In the genomic region with DNA sequence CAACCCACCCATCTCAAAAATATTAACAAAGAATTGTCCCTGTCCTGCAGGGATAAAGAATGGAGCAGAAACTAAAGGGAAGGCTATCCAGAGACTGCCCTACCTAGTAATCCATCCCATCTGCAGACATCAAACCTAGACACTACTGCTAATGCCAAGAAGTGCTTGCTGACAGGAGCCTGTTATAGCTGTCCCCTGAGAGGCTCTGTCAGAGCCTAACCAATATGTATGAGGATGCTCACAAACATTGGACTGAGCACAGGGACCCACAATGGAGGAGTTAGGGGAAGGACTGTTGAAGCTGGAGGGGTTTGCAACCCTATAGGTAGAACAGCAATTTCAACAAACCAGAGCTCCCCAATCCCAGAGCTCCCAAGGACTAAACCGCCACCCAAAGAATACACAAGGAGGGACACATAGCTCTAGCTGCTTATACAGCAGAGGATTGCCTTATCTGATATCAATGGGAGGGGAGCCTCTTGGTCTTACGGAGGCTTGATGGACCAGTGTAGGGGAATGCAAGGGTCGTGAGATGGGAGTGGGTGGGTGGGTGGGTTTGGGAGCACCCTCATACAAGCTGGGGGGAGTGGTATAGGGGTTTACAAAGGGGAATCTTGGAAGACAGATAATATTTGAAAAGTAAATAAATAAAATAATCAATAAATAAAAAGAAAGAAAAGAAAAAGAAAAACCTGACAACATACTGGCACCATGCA, we compare ENCODE assay signal across 24 mouse cellular contexts. TPM values are rescaled to one million over a fixed set of nuclear protein-coding genes. Genes with fewer than 3 reads are reported as not detected.
DNase-seq lines count a peak whose midpoint lies in the region; ATAC-seq lines count a peak whose summit lies in the region.
"Had no signal": no experiment of that assay in that cellular context is flagged by ENCODE, and none has a peak within 500 bp of the region (broad histone marks: within the 10 kb centered on the region; RNA-seq: fewer than 3 reads in every experiment).

No protein-coding gene starts in this region.

- H3K9ac ChIP-seq in heart, embryonic 11.5 days (ENCODE audit: low read depth, low read length), result no peak overlapping the region
- H3K9ac ChIP-seq in limb, embryonic 15.5 days, result no peak overlapping the region
- H3K9ac ChIP-seq: forebrain, postnatal 0 days; limb, embryonic 12.5 days; liver, embryonic 13.5 days; lung, embryonic 14.5 days had no signal

- peaks cover 6% of the 10 kb centered on the region for H3K9me3 ChIP-seq in heart, embryonic 11.5 days (replicated peaks; ENCODE audit: control insufficient read depth, low read length)
- H3K9me3 ChIP-seq in limb, embryonic 15.5 days, result no peaks in the 10 kb centered on the region
- no peaks in the 10 kb centered on the region for H3K9me3 ChIP-seq in limb, embryonic 10.5 days (replicated peaks)

- no peaks in the 10 kb centered on the region for H3K4me1 ChIP-seq in heart, embryonic 11.5 days (ENCODE audit: control insufficient read depth, insufficient read depth, low read length)
- no peaks in the 10 kb centered on the region for H3K4me1 ChIP-seq in limb, embryonic 15.5 days
- H3K4me1 ChIP-seq in limb, embryonic 10.5 days, result no peaks in the 10 kb centered on the region
- H3K4me1 ChIP-seq: heart, embryonic 10.5 days; limb, embryonic 12.5 days; liver, embryonic 13.5 days had no signal

- H3K4me2 ChIP-seq in heart, embryonic 11.5 days, result no peak overlapping the region
- H3K4me2 ChIP-seq in limb, embryonic 15.5 days, result no peak overlapping the region
- H3K4me2 ChIP-seq: limb, embryonic 12.5 days; liver, embryonic 13.5 days; lung, embryonic 14.5 days had no signal

- H3K4me3 ChIP-seq in heart, embryonic 11.5 days (ENCODE audit: low read depth, low read length), result no peak overlapping the region
- no peak overlapping the region for H3K4me3 ChIP-seq in limb, embryonic 15.5 days
- no peak overlapping the region for H3K4me3 ChIP-seq in limb, embryonic 10.5 days
- H3K4me3 ChIP-seq: heart, embryonic 10.5 days; limb, embryonic 12.5 days; liver, embryonic 13.5 days had no signal

- ATAC-seq in heart, embryonic 11.5 days (replicated peaks; ENCODE audit: insufficient number of reproducible peaks, low FRiP score, low TSS enrichment), result peak; percentile 47; the same call in 1 of the 2 replicates
- peak; percentile 58; the same call in 1 of the 2 replicates for ATAC-seq in limb, embryonic 15.5 days (ENCODE audit: insufficient number of reproducible peaks, low FRiP score, low TSS enrichment, low read depth)
- ATAC-seq in monocyte, adult 5-6 weeks (replicated peaks; ENCODE audit: insufficient number of reproducible peaks, low FRiP score, low TSS enrichment, poor library complexity, severe bottlenecking), result no peak
- ATAC-seq: forebrain, postnatal 0 days; intestine, postnatal 0 days had no signal

- H3K27ac ChIP-seq in heart, embryonic 11.5 days (ENCODE audit: low read depth, low read length), result no peak overlapping the region
- H3K27ac ChIP-seq in limb, embryonic 15.5 days, result no peak overlapping the region
- no peak overlapping the region for H3K27ac ChIP-seq in limb, embryonic 10.5 days
- H3K27ac ChIP-seq: heart, embryonic 10.5 days; kidney, postnatal 0 days; limb, embryonic 12.5 days; liver, embryonic 13.5 days had no signal

- intact Hi-C loops in heart, postnatal 36 days (cut with DNase I), result loop anchor here (2.0 to 5.0 kb wide), 3 partner anchors 320 to 515 kb away; partner anchors contain the start of gene Gm9733

- no peak for DNase-seq in heart, postnatal 36 days
- DNase-seq in limb, embryonic 10.5 days (ENCODE audit: low spot score), result no peak
- DNase-seq in urinary bladder, adult 2 months (ENCODE audit: low spot score), result peak; percentile 15
- DNase-seq in urinary bladder, adult 18-20 months (ENCODE audit: low spot score in 2 of 2), result no peak
- DNase-seq: cerebellum, adult 18-20 months; cerebellum, postnatal 25 days; embryo, embryonic 11 days; forebrain, postnatal 0 days; gastrocnemius, postnatal 36 days; liver, embryonic 13.5 days; lung, embryonic 14.5 days; spleen, adult 18-20 months; thymus, adult 18-20 months; thymus, postnatal 4 days had no signal

- WGBS in heart, embryonic 11.5 days (ENCODE audit: insufficient replicate concordance), result 74% methylated on average over 3 of the region's 3 CpGs
- WGBS in limb, embryonic 15.5 days, result 77% methylated on average over 3 of the region's 3 CpGs
- 88% methylated on average over 3 of the region's 3 CpGs for WGBS in limb, embryonic 10.5 days

- no peaks in the 10 kb centered on the region for H3K27me3 ChIP-seq in heart, embryonic 11.5 days (ENCODE audit: control insufficient read depth, insufficient read depth, low read length)
- H3K27me3 ChIP-seq in limb, embryonic 15.5 days, result no peaks in the 10 kb centered on the region
- no peaks in the 10 kb centered on the region for H3K27me3 ChIP-seq in limb, embryonic 10.5 days (ENCODE audit: low read depth, poor library complexity, severe bottlenecking)
- H3K27me3 ChIP-seq: limb, embryonic 12.5 days; liver, embryonic 13.5 days had no signal

- H3K36me3 ChIP-seq in heart, embryonic 11.5 days (ENCODE audit: control insufficient read depth, insufficient read depth, low read length), result no peaks in the 10 kb centered on the region
- no peaks in the 10 kb centered on the region for H3K36me3 ChIP-seq in limb, embryonic 15.5 days
- no peaks in the 10 kb centered on the region for H3K36me3 ChIP-seq in limb, embryonic 10.5 days
- H3K36me3 ChIP-seq: heart, embryonic 10.5 days; limb, embryonic 12.5 days; liver, embryonic 13.5 days had no signal

RNA-seq across cellular contexts. Expression of gene Sirpb1c, which starts 0.8 kb away (rescaled TPM):
- polyA plus RNA-seq in heart, embryonic 11.5 days (2014; fragmentation: Nextera tagmentation; extraction: Ambion mirVana), result not detected in 2 replicates
- under 1 TPM; 0.35 to 0.53 TPM for total RNA-seq in heart, postnatal 36 days (2021)
- polyA plus RNA-seq in limb, embryonic 15.5 days (2015; fragmentation: Nextera tagmentation; extraction: Ambion mirVana), result 0.24 TPM in 1 of 2 replicates, not detected in the other
- polyA plus RNA-seq in limb, embryonic 10.5 days (2016; fragmentation: Nextera tagmentation; extraction: Ambion mirVana), result not detected in 2 replicates
- polyA plus RNA-seq in urinary bladder, adult 2 months (2012; rRNA removed), result 0.19 and 0.65 TPM in 2 replicates
- 216 to 310 TPM (median 310 TPM) in 3 replicates for total RNA-seq in monocyte, adult 5-6 weeks (2017)
- total RNA-seq: forebrain, postnatal 0 days; gastrocnemius, postnatal 36 days; hematopoietic stem cell, adult 5-6 weeks; layer of hippocampus, postnatal 14 days had no signal
- polyA plus RNA-seq: forebrain, postnatal 0 days; heart, embryonic 10.5 days; limb, embryonic 12.5 days; liver, embryonic 13.5 days; lung, embryonic 14.5 days; neural tube, embryonic 11.5 days had no signal
